Mouse (Mus musculus) lung, postnatal 0 days (tissue): Measurements from ENCODE around the gene Wdr17.

Source experiments
- CTCF ChIP-seq: IDR thresholded peaks from 2 replicates; pipeline ENCODE4 v1.5.1; 2016; ENCODE audit warnings: antibody characterized with exemption, mild to moderate bottlenecking
- EP300 ChIP-seq: IDR thresholded peaks from 2 replicates; pipeline ENCODE4 v1.6.1; 2016; ENCODE audit warnings: antibody characterized with exemption, mild to moderate bottlenecking, control low read depth

GRCm38 (mm10) chr8:54718515-54718914 lies 168.5 kb downstream of the Wdr17 start:
- no peak for TF ChIP-seq CTCF
- TF ChIP-seq EP300, result no peak
